Mouse (Mus musculus): ENCODE data around the gene Bdkrb2. TPM values are rescaled to one million over a fixed set of nuclear protein-coding genes. Genes with fewer than 3 reads are reported as not detected.

Gene Bdkrb2
- polyA plus RNA-seq, 1 experiment = 0.52 TPM

- WGBS = 94% methylated on average over 13 of the region's 13 CpGs
- Histone ChIP-seq H3K27ac (ENCODE audit: control insufficient read depth, insufficient read depth, low read depth, low read length, poor library complexity) (no peak overlapping the region), H3K4me1 (ENCODE audit: control insufficient read depth, insufficient read depth, low read length) (no peaks in the 10 kb centered on the region), H3K4me3 (replicated peaks; ENCODE audit: control insufficient read depth, low read depth, low read length) (no peak overlapping the region)
- no peak for TF ChIP-seq POLR2A (IDR thresholded peaks at IDR 0.05; ENCODE audit: borderline replicate concordance, control insufficient read depth, low read depth, low read length)
- no peak for TF ChIP-seq CTCF (IDR thresholded peaks at IDR 0.05; ENCODE audit: control insufficient read depth, insufficient read depth, low read length)
Observed at GRCm38 (mm10) chr12:105634374-105635067, 71.5 kb downstream of the Bdkrb2 start.

GRCm38 (mm10) chr12:105636551-105636950 lies 73.5 kb downstream of the Bdkrb2 start:
- Histone ChIP-seq H3K4me1 (ENCODE audit: control insufficient read depth, insufficient read depth, low read length) (no peaks in the 10 kb centered on the region), H3K4me3 (replicated peaks; ENCODE audit: control insufficient read depth, low read depth, low read length) (no peak overlapping the region), H3K27ac (ENCODE audit: control insufficient read depth, insufficient read depth, low read depth, low read length, poor library complexity) (no peak overlapping the region)
- 93% methylated on average over 9 of the region's 9 CpGs for WGBS
- TF ChIP-seq CTCF (IDR thresholded peaks at IDR 0.05; ENCODE audit: control insufficient read depth, insufficient read depth, low read length) = no peak
- no peak for TF ChIP-seq POLR2A (IDR thresholded peaks at IDR 0.05; ENCODE audit: borderline replicate concordance, control insufficient read depth, low read depth, low read length)

GRCm38 (mm10) chr12:105637554-105637953 lies 74.5 kb downstream of the Bdkrb2 start:
- WGBS = 75% methylated on average over 4 of the region's 4 CpGs
- no peaks in the 10 kb centered on the region for H3K4me1 ChIP-seq (ENCODE audit: control insufficient read depth, insufficient read depth, low read length)
- no peak overlapping the region for H3K4me3 ChIP-seq (replicated peaks; ENCODE audit: control insufficient read depth, low read depth, low read length)
- no peak overlapping the region for H3K27ac ChIP-seq (ENCODE audit: control insufficient read depth, insufficient read depth, low read depth, low read length, poor library complexity)
- TF ChIP-seq CTCF (IDR thresholded peaks at IDR 0.05; ENCODE audit: control insufficient read depth, insufficient read depth, low read length) (no peak), POLR2A (IDR thresholded peaks at IDR 0.05; ENCODE audit: borderline replicate concordance, control insufficient read depth, low read depth, low read length) (no peak)

- 94% methylated on average over 11 of the region's 11 CpGs for WGBS
- H3K4me1 ChIP-seq (ENCODE audit: control insufficient read depth, insufficient read depth, low read length) = no peaks in the 10 kb centered on the region
Observed at GRCm38 (mm10) chr12:105642770-105643321, 79.8 kb downstream of the Bdkrb2 start.

More at GRCm38 (mm10) chr12:105642770-105643321, 79.8 kb downstream of the Bdkrb2 start:
- Histone ChIP-seq H3K4me3 (replicated peaks; ENCODE audit: control insufficient read depth, low read depth, low read length) (no peak overlapping the region), H3K27ac (ENCODE audit: control insufficient read depth, insufficient read depth, low read depth, low read length, poor library complexity) (no peak overlapping the region)
- no peak for TF ChIP-seq POLR2A (IDR thresholded peaks at IDR 0.05; ENCODE audit: borderline replicate concordance, control insufficient read depth, low read depth, low read length)
- TF ChIP-seq CTCF (IDR thresholded peaks at IDR 0.05; ENCODE audit: control insufficient read depth, insufficient read depth, low read length) = no peak

Other genes with a start within 250 kb of the Bdkrb2 start
- not detected in 2 replicates for gene Tunar, start 229.4 kb upstream of the Bdkrb2 start, polyA plus RNA-seq (2011; ENCODE audit: insufficient read depth, insufficient read length, low replicate concordance, missing spikeins)
- not detected in 2 replicates for gene D430019H16Rik, start 109.4 kb upstream of the Bdkrb2 start, polyA plus RNA-seq (2011; ENCODE audit: insufficient read depth, insufficient read length, low replicate concordance, missing spikeins)
- not detected in 2 replicates for gene Bdkrb1, start 39.9 kb downstream of the Bdkrb2 start, polyA plus RNA-seq (2011; ENCODE audit: insufficient read depth, insufficient read length, low replicate concordance, missing spikeins)
- 3.4 and 7.9 TPM in 2 replicates for gene Gskip, start 121.6 kb downstream of the Bdkrb2 start, polyA plus RNA-seq (2011; ENCODE audit: insufficient read depth, insufficient read length, low replicate concordance, missing spikeins)
- gene Atg2b, start 122.0 kb downstream of the Bdkrb2 start, polyA plus RNA-seq (2011; ENCODE audit: insufficient read depth, insufficient read length, low replicate concordance, missing spikeins) = 10.9 and 21.4 TPM in 2 replicates
- gene Ak7, start 142.8 kb downstream of the Bdkrb2 start, polyA plus RNA-seq (2011; ENCODE audit: insufficient read depth, insufficient read length, low replicate concordance, missing spikeins) = 0.80 TPM in 1 of 2 replicates, not detected in the other
- 37.7 and 61.7 TPM in 2 replicates for gene Papola, start 221.5 kb downstream of the Bdkrb2 start, polyA plus RNA-seq (2011; ENCODE audit: insufficient read depth, insufficient read length, low replicate concordance, missing spikeins)

Data from bone marrow, adult 2 months (tissue).